ENCODE assay signal across 31 mouse cellular contexts in genomic region chr6:112912552-112912951, GRCm38 (mm10).
"Had no signal": no experiment of that assay in that cellular context is flagged by ENCODE, and none has a peak within 500 bp of the region (broad histone marks: within the 10 kb centered on the region; RNA-seq: fewer than 3 reads in every experiment).

No protein-coding gene starts in this region.

- H3K36me3 ChIP-seq: limb, embryonic 10.5 days; limb, embryonic 12.5 days; limb, embryonic 13.5 days; limb, embryonic 15.5 days; liver, embryonic 12.5 days; liver, embryonic 13.5 days; liver, embryonic 15.5 days; lung, embryonic 15.5 days; midbrain, embryonic 15.5 days had no signal

- H3K4me1 ChIP-seq: limb, embryonic 10.5 days; limb, embryonic 12.5 days; limb, embryonic 13.5 days; lung, embryonic 15.5 days had no signal

- H3K27ac ChIP-seq: limb, embryonic 10.5 days; limb, embryonic 12.5 days; limb, embryonic 13.5 days; limb, embryonic 15.5 days; liver, embryonic 12.5 days; liver, embryonic 13.5 days; liver, embryonic 14.5 days; liver, embryonic 15.5 days; lung, embryonic 15.5 days; macrophage; midbrain, embryonic 10.5 days; midbrain, embryonic 13.5 days; midbrain, embryonic 15.5 days; neural tube, embryonic 12.5 days had no signal

- H3K27me3 ChIP-seq: limb, embryonic 12.5 days; limb, embryonic 13.5 days; limb, embryonic 15.5 days; liver, embryonic 12.5 days; liver, embryonic 13.5 days; liver, embryonic 15.5 days; lung, embryonic 15.5 days; megakaryocyte, embryonic 14.5 days; midbrain, embryonic 12.5 days; midbrain, embryonic 13.5 days; midbrain, embryonic 15.5 days; neural tube, embryonic 12.5 days had no signal

- H3K9ac ChIP-seq: limb, embryonic 12.5 days; limb, embryonic 13.5 days; limb, embryonic 15.5 days; liver, embryonic 12.5 days; liver, embryonic 13.5 days; liver, embryonic 14.5 days; liver, embryonic 15.5 days; lung, embryonic 14.5 days; lung, embryonic 15.5 days; midbrain, embryonic 13.5 days; midbrain, embryonic 15.5 days; neural tube, embryonic 12.5 days had no signal

- H3K4me2 ChIP-seq: limb, embryonic 12.5 days; limb, embryonic 13.5 days; limb, embryonic 15.5 days; liver, embryonic 11.5 days; liver, embryonic 12.5 days; liver, embryonic 13.5 days; liver, embryonic 15.5 days; lung, embryonic 14.5 days; lung, embryonic 15.5 days; midbrain, embryonic 11.5 days; midbrain, embryonic 12.5 days; midbrain, embryonic 13.5 days; midbrain, embryonic 15.5 days; neural tube, embryonic 12.5 days had no signal

- ATAC-seq: liver, embryonic 12.5 days; lung, postnatal 0 days; midbrain, embryonic 13.5 days; midbrain, embryonic 15.5 days; midbrain, embryonic 16.5 days had no signal

- H3K4me3 ChIP-seq: limb, embryonic 10.5 days; limb, embryonic 12.5 days; limb, embryonic 13.5 days; limb, embryonic 15.5 days; liver, embryonic 12.5 days; liver, embryonic 13.5 days; liver, embryonic 15.5 days; lung, embryonic 15.5 days; megakaryocyte, embryonic 14.5 days; midbrain, embryonic 10.5 days; midbrain, embryonic 12.5 days; midbrain, embryonic 13.5 days; midbrain, embryonic 15.5 days; myocyte; neural tube, embryonic 12.5 days had no signal

- DNase-seq: left cerebral cortex, postnatal 4 days; liver; liver, embryonic 13.5 days; lung, adult 18-20 months; lung, adult 2 months; lung, embryonic 14.5 days; lung, postnatal 10 days; lung, postnatal 14 days; lung, postnatal 36 days; lung, postnatal 4 days; midbrain, embryonic 14.5 days had no signal

- H3K9me3 ChIP-seq: limb, embryonic 10.5 days; limb, embryonic 12.5 days; limb, embryonic 13.5 days; limb, embryonic 15.5 days; liver, embryonic 12.5 days; liver, embryonic 13.5 days; liver, embryonic 15.5 days; lung, embryonic 15.5 days; midbrain, embryonic 10.5 days; midbrain, embryonic 12.5 days; midbrain, embryonic 13.5 days; midbrain, embryonic 15.5 days; neural tube, embryonic 12.5 days had no signal
